Mouse (Mus musculus) adrenal gland, postnatal 36 days (tissue): ENCODE measurements around the gene Myo18b. TPM values are rescaled to one million over a fixed set of nuclear protein-coding genes. Genes with fewer than 3 reads are reported as not detected.

Source experiments
- DNase-seq, 2 experiments: peaks; one replicate each; pipeline ENCODE4 v3.0.0; 2021; ENCODE audit warnings: mixed read lengths in 1 of 2
- total RNA-seq, 2 experiments: library from RNA; stranded (reverse); gene quantifications; 2 replicates each; pipeline ENCODE4 v1.2.3; 2021

The Myo18b gene
- total RNA-seq, 2 experiments from 2014 or later = 0.03 TPM

GRCm38 (mm10) chr5:112877391-112878115 is 18.6 kb downstream of the Myo18b start:
- no peak for DNase-seq

- peak; percentile 25 to 54 for DNase-seq
Observed at GRCm38 (mm10) chr5:112876846-112877390, 19.2 kb downstream of the Myo18b start.

GRCm38 (mm10) chr5:112872999-112873398 is 23.2 kb downstream of the Myo18b start:
- no peak for DNase-seq

GRCm38 (mm10) chr5:112870729-112871128 is 25.4 kb downstream of the Myo18b start:
- DNase-seq = peak; percentile 78 to 80

- DNase-seq = no peak
Observed at GRCm38 (mm10) chr5:112868620-112869019, 27.5 kb downstream of the Myo18b start.

GRCm38 (mm10) chr5:112864719-112865367 is 31.3 kb downstream of the Myo18b start:
- DNase-seq = peak; percentile 59

GRCm38 (mm10) chr5:112859379-112860035 is 36.7 kb downstream of the Myo18b start:
- DNase-seq = peak; percentile 55 to 58

- peak in 1 of 2 experiments; percentile 34 for DNase-seq
Observed at GRCm38 (mm10) chr5:112853179-112853578, 43.0 kb downstream of the Myo18b start.

GRCm38 (mm10) chr5:112851389-112851788 is 44.8 kb downstream of the Myo18b start:
- no peak for DNase-seq

- DNase-seq = peak; percentile 66 to 75
Observed at GRCm38 (mm10) chr5:112848586-112849280, 47.4 kb downstream of the Myo18b start.

- no peak for DNase-seq
Observed at GRCm38 (mm10) chr5:112847985-112848542, 48.1 kb downstream of the Myo18b start.

GRCm38 (mm10) chr5:112846146-112846545 is 50.0 kb downstream of the Myo18b start:
- no peak for DNase-seq

- no peak for DNase-seq
Observed at GRCm38 (mm10) chr5:112844460-112844859, 51.7 kb downstream of the Myo18b start.

GRCm38 (mm10) chr5:112843676-112844257 is 52.4 kb downstream of the Myo18b start:
- no peak for DNase-seq

GRCm38 (mm10) chr5:112842696-112843095 is 53.5 kb downstream of the Myo18b start:
- no peak for DNase-seq

GRCm38 (mm10) chr5:112841850-112842249 is 54.3 kb downstream of the Myo18b start:
- DNase-seq = no peak

- no peak for DNase-seq
Observed at GRCm38 (mm10) chr5:112834896-112835295, 61.3 kb downstream of the Myo18b start.

GRCm38 (mm10) chr5:112833866-112834265 is 62.3 kb downstream of the Myo18b start:
- no peak for DNase-seq

GRCm38 (mm10) chr5:112825091-112825794 is 70.9 kb downstream of the Myo18b start:
- DNase-seq = no peak

- peak; percentile 55 to 57 for DNase-seq
Observed at GRCm38 (mm10) chr5:112824376-112824775, 71.8 kb downstream of the Myo18b start.

- no peak for DNase-seq
Observed at GRCm38 (mm10) chr5:112822426-112822825, 73.7 kb downstream of the Myo18b start.
